Mouse (Mus musculus) CD4-positive helper T cell, adult 2 months (primary cell): Measurements from ENCODE around the gene Mcu.

Experiments used
- DNase-seq: peaks from one replicate; pipeline ENCODE4 v3.0.0-alpha.2; 2012; ENCODE audit warnings: low read depth, missing footprints, low spot score

Mcu gene

GRCm38 (mm10) chr10:59616522-59616921 is at the start of gene Mcu:
Gene Mcu, minus strand, starts transcription at chr10:59616692.
- DNase-seq = peak; percentile 93

DNA sequence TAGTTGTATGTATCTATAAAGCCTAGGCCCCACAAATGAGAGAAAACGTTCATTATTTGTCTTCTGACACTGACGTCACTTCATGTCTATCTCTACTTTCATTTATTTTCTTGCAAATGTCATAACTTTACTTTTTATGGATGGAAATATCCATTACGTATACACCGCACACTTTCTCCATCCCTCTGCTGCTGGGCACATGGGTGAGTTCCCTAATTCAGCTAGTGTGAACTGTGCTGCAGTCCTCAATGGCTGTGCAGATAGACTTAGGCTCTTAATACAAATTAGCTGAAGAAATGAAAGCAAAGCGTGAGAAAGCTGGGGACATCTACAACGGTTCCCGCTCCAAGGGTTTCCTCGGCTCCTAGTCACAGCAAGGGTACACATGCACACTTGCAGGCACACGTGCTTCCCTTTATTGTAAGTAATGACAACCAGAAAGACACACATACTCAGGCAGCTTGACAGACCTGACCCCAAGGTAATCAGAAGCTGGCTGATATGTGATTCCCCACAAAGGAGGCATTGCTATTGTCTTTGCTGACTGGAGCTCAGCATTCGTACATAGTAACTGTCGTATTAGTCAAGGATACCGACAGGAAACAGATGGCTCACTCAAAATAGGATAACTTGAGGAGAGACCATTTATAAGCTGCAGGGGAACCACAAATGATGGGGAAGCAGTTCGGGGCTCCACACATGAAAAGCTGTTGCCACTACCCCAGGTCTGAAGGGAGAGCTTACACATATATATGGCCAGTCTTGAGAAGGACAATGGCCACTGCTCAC is 49.2 kb upstream of the Mcu start:
- DNase-seq = no peak

DNA sequence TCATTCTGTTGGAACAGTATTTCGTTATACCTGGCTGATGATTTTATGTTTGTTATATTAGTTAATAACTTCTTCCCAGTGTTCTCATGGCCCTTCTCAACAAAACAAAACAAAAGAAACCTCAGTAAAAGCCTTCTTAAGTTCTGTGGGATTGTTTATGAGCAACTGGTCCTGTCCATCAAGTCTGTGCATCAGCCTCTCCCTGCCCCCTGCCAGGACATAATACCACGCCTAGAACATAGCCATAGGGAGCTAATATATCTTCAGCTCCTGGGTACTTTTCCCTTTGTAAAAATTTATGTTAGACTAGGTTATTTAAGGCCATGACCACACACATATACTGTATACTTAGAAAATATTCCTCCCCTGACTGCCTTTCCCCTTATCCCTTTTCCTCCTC is 48.3 kb upstream of the Mcu start:
- no peak for DNase-seq

- peak; percentile 13 for DNase-seq
These were observed 40.3 kb upstream of the Mcu start for GRCm38 (mm10) chr10:59656799-59657198.

GRCm38 (mm10) chr10:59646821-59647378 is 30.4 kb upstream of the Mcu start:
- no peak for DNase-seq

GRCm38 (mm10) chr10:59645153-59645552 is 28.7 kb upstream of the Mcu start:
- DNase-seq = no peak

- DNase-seq = no peak
These were observed 28.2 kb upstream of the Mcu start for GRCm38 (mm10) chr10:59644710-59645109.

DNA sequence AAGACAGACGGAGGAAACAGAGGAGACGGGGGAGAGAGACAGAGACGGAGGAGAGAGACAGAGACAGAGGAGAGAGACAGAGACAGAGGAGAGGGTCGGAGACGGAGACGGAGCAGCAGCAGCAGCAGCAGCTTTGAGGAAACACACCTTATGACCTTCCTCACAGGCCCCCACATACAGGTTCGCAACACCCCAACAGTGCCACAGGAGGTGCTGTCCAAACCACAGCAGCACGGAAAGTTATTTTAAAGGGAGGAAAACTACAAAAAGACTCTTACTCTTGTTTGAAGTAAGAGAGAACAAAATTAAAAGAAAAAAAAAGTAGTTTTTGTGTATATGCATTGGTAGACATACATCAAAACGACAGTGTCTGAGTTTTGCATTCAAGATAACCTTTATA is 27.2 kb upstream of the Mcu start:
- DNase-seq = peak; percentile 49

DNA sequence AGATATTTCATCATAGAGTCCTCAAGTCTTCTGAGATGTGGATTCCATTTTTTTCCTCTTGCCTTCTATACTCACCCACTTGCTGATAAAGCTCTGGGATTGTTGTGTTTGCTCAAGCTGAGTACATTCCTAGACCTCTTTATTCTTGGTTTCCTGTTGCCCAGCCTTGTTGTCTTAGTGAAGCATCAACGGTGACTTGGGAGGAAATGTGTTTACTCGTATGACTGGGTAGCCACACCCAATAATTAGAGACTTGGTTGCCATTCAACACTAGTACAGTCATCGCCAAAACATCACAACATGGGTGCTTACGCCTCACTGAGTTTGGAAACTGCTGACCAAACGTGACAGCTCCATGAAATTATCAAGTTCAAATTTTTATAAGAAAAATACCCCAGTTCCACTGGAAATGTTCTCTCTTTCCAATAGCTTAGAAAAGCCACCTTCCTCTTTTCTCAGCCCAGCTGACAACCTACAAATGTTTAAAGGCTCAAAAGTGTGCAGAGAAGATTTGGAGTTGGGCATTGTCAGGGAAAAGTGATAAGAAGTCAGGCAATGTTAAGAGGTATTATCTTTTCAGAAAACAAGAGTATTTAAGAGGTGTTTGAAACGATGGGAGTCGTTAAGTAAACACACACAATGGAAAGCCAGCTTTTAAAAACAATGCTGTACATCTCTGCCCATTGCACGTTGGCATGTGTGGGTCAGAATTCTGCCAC is 26.3 kb upstream of the Mcu start:
- DNase-seq = peak; percentile 40

- no peak for DNase-seq
These were observed 22.1 kb upstream of the Mcu start for GRCm38 (mm10) chr10:59638576-59638975.

GRCm38 (mm10) chr10:59637596-59638124 is 21.2 kb upstream of the Mcu start:
- DNase-seq = no peak

- peak; percentile 71 for DNase-seq
These were observed 20.4 kb upstream of the Mcu start for GRCm38 (mm10) chr10:59636751-59637533.

GRCm38 (mm10) chr10:59636048-59636447 is 19.6 kb upstream of the Mcu start:
- DNase-seq = no peak

DNA sequence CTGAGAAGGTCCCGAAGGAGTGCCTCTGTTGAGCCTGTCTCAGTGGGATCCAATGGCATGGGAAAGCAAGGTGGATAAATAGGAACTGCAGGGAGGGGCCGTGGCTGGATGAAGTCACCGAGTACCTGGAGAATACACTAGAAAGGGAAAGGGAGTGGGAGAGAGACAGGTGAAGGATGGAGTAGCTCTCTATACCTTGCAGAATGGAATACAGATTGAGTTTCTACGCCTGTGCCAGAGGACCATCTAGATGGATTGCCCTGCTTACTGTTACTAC is 13.0 kb upstream of the Mcu start:
- DNase-seq = no peak

DNA sequence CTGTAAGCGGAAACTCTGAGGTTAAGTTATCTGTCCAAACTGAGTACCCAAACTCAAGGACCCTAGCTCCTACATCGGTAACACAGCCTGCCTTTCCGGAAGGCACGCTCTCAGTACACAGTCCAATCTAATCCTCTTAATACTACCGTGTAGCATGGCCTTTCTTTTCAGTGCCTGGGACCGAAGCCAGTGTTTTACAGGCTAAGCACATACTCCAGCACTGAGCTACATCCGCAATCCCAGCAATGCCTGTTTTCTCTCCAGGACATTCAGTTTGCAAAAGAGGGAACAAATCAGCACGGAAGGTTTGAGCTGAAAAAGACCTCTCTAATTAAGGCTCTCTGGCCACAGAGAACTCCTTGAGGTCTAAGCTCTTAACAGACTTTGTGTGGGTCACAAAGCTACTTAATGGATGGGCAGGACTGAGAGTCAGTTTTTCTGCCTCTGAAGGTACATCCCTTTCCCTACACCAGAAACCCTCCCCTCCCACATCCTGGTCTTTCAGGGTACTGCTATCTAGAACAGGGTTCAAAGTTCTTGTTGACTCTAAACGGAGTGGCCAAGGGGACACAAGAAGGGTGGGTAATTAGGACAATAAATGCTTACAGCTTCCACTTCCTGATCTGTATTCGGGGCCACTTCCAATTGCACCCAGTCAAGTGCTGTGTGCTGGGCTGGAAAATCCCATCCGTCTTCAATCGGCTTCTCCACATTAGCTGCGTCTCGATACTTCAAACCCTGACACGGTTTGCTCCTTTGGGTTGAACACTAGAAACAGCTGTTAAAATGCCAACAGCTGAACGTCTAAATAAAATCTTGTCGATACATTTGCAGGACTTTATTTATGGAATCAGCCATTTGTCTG is 12.4 kb upstream of the Mcu start:
- no peak for DNase-seq

- DNase-seq = no peak
These were observed 7.0 kb upstream of the Mcu start for GRCm38 (mm10) chr10:59623496-59623895.

GRCm38 (mm10) chr10:59621355-59621754 is 4.9 kb upstream of the Mcu start:
- no peak for DNase-seq

DNA sequence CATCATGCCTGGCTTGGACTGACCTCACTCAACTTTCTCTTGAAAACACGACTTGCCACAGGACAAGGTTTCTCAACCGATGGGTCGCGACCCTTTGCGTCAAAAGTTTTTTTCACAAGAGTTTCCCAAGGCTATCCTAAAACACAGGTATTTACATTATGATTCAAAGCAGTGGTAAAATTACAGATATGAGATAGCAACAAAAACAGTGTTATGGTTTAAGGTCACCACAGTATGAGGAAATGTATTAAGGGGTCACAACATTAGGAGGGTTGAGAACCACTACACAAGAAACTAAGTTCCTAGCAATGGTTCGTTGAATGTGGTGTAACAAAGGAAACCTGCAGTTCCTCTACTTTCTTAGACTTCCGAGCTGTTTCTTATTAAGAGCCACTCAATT is 1.3 kb upstream of the Mcu start:
- DNase-seq = no peak

- DNase-seq = no peak
These were observed 441 bp downstream of the Mcu start, which contains the start of gene Gm10322 for GRCm38 (mm10) chr10:59615981-59616520. Gene Gm10322, plus strand, starts transcription at chr10:59616063.

- peak; percentile 15 for DNase-seq
These were observed 1.1 kb downstream of the Mcu start for GRCm38 (mm10) chr10:59615411-59615810.

- no peak for DNase-seq
These were observed 2.4 kb downstream of the Mcu start for GRCm38 (mm10) chr10:59614141-59614540.
